Mouse (Mus musculus) kidney, adult 18-20 months (tissue): ENCODE data around the gene Pard6a.
A peak's percentile ranks its signal among the peaks of the same experiment; 100 is the strongest.

Experiments
- DNase-seq: peaks from one replicate; pipeline ENCODE4 v3.0.0; 2021

Gene Pard6a

DNA sequence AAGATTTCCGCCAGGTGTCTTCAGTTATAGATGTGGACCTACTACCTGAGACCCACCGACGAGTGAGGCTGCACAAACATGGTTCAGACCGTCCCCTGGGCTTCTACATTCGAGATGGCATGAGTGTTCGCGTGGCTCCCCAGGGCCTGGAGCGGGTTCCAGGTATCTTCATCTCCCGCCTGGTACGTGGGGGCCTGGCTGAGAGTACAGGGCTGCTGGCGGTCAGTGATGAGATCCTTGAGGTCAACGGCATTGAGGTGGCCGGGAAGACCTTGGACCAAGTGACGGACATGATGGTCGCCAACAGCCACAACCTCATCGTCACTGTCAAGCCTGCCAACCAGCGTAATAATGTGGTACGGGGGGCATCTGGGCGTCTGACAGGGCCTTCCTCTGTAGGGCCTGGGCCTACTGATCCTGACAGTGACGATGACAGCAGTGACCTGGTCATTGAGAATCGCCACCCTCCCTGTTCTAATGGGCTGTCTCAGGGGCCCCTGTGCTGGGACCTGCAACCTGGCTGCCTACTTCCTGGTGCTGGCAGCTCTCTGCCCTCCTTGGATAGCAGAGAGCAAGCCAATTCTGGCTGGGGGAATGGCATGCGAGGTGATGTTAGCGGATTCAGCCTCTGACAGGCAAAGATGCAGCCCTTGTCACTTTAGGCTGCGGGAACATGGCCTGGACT lies 1.9 kb downstream of the Pard6a start:
- DNase-seq, result no peak

DNA sequence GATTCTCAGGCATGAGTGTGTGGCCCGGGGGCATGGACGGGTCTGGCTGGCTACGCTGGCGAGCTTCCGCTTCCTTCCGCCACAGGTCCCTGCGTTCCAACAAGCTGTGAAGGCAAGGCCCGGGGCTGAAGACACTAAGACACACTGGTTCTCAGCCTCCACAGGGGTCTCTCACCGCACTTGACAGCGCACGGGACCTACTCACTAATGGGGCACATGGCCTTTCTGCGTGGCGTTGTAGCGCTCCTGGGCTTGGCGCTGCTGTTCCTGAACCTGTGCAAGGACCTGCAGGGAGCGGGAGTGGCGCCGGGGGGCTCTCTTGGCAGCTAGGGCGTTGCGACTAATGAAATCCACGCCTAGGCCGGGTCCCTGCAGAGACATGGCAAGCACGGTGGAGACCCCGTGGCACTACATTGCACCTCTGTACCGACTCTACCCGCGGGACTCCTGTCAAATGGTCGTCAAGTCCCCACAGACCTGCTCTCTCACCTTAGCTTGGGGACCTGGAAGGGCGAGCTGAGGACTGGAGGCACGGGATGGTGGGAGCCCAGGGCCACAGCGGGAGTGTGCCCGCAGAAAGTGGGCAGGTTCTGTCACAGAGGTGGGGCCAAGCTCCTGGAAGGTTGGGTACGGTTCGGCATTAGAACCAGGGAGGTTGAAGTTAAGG lies 3.3 kb downstream of the Pard6a start:
- DNase-seq, result no peak

DNA sequence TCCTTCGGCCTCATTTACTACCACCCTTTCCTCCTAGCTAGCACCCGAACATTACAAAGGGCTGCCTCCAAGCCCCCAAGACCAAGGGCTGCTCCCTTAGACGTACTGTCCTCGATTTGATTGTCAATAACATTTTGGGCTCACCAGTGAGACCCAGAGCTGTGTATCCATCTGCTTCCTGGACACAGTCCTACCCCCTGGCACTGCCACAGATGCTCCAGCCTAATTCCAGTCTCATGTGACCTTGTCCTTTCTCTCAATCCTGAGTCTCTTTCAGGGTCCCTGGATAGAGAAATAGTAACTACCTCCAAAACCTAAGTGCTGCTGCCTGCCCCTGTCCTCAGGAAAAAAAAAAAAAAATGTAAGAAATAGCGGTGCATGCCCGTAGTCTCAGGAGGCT lies 4.0 kb downstream of the Pard6a start:
- no peak for DNase-seq

DNA sequence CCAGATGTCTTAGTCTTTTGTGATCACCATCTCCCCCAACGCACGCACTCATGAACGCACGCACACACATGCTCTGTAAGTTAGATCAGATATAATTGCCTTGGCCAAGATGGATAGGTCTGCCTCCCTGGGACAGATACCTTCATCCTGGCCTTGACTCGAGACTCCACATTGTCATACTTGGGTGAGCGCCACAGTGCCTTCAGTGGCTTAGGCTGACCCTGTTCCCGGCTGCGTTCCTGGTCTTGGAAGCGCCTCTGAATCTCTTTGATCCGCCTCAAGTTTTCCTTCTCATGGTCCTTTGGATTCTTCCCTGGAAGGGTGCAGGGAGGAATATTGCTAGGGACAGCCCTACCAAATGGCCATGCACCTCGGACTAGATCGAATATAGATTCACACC lies 5.5 kb downstream of the Pard6a start:
- DNase-seq, result no peak

DNA sequence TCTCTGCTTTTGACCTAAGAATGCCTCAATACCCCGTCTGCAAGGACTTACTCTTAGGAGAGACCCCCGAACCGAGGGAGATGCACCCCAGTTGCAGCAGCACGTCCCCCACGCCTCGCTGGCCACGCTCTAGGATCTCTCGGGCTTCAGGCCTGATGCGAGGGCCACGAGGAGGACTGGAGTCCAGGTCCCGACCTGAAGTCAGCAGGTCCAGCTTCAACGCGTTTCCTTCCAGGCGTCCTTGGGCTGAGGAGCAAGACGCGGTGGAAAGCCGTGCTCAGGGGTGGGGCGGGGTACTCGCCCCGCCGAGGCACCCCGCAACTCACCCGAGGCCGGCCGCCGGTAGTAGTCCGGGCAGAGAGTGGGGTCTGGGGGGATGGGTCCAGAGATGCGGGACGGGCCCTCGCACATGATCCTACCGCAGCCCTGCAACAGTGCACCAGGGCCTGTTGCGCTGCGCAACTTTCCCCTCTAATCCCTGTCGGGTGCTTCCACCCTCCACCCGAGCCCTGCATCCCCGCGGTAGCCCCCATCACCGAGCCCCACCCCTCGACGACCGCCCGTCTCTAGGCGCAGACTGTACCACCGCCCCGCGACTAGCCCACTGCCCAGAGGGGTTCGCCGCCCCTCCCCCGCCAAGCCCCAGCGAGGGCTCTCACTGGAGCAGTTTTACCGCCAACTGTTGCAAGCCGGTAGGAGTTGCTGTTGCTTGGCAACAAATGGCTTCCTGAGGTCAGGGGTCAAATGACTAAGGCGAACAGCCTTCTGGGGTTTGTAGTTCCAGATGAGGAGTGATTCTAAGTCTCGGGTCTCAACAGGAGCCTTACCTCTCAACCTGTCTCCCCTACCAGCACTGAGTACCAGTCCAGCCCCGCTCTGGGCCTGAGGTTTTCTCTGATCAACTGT lies 6.8 kb downstream of the Pard6a start, which contains the start of the genes 4933405L10Rik and Enkd1:
TSS of gene 4933405L10Rik (plus strand) at position 158 of the 906 bp plus-strand sequence.
TSS of gene Enkd1 (minus strand) at position 713 of the 906 bp plus-strand sequence.
- DNase-seq, result peak; percentile 88

DNA sequence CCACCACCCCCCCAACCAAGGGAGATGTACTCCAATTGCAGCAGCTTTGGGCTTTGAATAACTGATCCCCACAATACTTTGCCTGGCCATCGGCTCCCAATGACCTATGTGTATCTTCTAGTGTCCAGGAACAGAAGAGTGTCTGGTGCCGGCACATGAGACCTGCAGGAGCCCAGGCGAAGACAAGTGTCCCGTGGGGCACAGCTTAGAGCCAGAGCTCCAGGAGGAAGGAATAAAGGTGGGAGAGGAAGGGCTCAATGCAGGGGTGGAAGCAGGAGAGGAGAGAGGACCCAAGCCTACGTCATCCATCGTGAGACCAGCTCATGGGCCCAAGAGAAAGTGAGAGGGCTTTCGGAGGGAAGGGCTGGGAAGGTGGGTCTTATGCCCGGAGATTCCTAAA lies 7.7 kb downstream of the Pard6a start:
- no peak for DNase-seq

DNA sequence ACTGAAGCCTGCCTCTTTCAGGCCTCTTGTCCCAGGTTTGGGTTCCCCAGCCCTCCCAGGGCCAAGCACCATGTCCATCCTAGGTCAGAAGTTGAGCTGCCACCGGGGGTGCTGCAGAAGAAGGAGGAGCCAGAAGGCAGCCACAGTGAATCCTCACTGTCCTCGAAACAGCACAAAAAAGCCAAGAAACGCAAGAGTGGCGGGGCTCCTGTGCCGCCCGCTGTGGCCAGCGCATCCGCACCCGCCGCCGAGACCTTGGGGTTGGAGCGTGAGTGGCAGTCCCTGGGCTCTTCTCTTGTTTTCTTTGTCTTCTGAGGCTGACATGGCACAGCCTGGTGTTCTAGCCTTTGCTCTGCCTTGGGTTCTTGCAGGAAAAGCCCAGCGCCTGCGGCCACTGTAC lies 8.4 kb downstream of the Pard6a start:
- DNase-seq, result no peak

DNA sequence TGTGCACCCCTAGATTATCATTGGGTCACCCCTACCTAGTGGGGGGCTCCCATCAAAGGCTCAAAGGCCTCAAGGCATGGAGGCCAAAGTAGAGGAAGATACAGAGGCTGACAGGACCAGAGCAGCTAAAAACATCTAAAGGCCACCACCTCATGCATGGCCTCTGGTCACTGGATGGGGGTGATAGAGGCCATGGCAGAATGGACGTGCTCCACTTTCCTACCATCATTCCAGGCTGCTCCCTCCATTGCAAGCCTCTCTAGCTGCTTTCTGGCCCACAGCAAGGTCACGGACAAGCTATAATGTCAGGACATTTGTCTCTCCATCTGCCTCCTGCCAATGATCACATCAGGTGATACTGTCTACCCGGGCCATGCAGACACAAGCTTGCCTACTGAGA lies 11.3 kb downstream of the Pard6a start:
- no peak for DNase-seq

DNA sequence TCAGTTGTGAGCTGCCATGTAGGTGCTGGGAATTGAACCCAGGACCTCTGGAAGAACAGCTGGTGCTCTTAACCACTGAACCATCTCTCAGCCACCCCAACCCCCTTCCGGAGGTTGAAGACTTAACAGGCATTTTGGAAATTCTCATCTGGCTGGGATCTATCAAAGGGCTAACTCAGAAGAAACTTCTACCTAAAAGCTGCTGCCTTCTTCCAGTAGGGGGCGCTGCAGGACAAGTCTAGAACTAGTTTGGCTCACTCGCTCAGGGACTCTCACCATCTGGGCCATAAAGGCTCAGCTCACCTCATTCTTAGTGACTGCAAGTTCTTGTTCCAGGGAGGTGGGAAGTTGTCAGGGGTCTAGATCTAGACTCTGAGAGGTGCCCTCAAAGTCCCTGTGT lies 13.2 kb downstream of the Pard6a start:
- DNase-seq, result peak; percentile 89

DNA sequence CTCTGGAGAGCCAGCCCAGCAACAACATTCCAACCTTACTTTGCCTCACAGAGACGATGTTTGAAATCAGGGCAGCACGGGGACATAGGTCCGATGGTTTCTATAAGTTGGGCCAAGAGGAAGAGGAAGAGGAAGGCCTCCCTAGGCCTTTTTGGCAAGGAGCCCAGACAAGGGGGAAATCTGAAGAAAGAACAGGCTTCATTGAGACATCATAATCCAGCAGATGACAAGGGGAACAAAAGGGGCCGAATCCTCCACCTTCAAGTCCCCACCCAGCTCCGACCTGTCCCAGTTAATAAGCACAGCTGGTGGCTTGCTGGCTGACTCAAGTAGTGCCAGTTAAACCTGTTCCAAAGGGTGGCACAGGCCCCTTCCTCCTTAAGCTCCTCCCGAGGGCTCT lies 14.1 kb downstream of the Pard6a start:
- DNase-seq, result no peak

DNA sequence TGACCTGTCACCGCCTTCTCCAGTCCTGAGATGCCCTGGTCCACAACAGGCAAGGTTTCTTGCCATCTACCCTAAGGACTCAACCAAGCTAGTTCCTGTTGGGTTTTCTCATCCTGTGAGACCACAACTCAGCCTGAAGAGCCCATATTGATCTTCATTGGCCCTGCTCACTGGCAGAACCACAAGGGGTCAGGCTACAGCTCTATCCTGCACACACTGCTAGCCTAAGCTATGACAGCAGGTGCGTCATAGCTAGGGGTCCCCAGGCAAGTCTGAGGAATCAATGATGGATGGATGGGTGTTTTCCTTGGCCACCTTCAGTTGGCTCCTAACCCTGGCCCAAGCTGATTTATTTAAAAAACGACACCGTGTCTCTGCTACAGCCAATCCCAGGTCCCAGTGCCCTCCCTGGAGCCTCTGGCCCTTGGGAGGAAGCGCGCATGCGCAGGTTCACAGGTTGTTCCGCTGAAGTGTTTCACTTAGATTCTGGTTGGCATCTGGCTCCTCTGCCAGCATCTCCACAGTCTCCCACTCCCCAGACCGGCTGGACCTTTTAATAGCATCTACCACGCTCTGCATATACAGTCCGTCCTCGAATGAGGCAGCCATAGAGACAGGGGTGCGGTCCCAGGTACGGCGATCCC lies 15.5 kb downstream of the Pard6a start:
- DNase-seq, result no peak

DNA sequence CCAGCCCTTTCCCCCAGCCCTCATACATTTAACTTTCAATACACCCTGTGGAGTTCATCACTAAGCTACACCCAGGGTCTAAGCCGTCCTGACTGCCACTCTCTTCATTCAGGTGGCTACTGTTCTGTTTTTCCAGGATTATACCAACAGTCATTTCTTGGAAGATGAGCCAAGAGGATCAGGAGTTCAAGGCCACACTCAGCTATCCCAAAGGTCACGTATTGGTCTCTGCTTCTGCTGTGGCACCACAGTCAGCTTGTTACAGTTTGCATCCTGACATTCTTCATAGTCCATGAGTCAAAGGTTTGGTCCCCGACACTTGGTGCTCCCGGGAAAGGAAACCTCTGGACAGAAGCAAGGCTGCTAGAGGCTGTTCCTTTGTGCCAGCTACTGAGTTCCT lies 18.7 kb downstream of the Pard6a start:
- no peak for DNase-seq

DNA sequence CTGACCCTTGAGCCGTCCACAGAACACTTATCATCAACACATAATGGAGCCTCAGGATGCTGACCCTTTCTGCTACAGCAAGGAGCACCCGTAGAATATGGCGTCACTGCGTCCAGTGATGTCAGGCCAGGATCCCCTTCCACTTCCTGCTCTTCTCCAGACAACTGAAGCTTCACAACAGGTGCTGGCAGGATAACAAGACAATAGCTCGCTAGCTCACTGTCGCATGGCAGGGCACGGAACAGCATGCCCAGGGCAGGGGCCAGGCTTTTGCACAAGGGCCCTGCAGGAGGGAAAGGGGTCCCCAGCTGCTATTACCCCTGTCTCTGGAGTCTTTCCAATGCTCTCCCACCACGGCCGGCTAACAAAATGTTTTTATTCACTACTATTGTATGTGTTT lies 21.9 kb downstream of the Pard6a start:
- no peak for DNase-seq

DNA sequence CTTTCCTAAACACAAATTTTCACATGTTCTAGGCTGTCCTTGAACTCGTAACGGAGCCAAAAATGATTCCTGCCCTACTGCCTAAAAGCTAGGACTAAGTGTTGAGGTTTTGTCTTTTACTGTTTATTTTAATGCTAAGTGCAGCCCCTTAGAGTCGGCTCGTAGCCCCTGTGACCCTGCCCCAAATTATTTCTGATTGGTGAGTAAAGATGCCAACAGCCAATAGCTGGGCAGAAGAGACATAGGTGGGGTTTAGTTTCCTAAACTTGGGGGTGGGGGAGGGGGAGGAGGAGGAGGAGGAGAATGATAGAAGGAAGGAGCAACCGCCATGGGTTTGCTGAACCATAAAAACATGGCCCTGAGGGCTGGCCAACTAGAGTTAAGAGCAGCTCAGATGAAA lies 24.8 kb downstream of the Pard6a start:
- no peak for DNase-seq

DNA sequence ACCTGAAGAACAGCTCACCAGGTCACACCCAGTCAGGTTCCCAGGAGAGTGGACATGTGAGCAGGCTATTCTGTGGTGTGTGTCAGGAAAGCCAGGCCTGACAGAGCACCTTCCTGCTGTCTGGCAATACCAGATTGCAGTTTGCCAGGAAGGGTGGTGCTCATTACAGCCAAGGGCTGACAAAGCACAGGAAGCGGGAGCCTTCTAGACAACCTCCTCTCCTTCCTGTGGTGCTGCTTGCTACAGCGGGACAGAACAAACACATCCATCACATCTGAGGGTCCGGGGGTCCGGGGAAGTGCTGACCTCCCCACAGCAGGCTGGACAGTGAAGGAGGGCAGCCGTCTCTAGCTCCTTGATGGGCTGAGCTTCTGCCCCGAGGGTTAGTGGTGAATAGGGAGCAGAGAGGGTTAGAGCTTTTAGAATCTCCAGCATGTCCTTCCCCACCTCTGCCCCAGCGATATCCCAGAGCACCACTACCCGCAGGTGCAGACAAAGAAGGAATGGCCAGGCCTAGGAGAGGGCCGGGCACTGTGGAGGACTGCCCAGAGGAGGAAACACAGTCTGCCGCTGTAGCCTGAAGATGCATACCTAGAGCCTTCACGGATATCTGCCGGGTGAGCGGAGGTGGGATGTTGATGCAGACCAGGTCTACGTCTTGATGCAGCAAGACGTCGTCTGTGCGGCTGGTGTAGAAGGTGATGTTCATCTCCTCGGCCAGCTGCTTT lies 26.6 kb downstream of the Pard6a start:
- DNase-seq, result peak; percentile 49

DNA sequence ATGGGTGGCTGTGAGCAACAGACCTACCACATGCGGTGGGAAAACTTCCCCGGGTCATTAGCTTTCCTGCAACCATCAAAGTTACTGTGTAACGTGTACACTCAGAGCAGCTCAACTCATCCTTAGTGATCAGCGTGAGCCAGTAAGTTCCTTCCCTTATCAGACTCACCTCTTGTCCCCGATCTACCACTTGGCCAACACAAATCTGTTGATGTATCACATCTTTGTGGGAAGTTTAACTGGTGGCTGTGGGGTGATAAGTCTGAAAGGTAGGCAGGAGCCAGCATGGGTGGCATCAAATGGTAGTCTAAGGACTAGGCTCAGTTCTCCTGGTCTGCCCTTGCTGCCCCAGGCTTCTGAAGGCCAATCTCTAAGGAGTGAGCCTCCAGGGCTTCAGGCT lies 31.2 kb downstream of the Pard6a start:
- no peak for DNase-seq

DNA sequence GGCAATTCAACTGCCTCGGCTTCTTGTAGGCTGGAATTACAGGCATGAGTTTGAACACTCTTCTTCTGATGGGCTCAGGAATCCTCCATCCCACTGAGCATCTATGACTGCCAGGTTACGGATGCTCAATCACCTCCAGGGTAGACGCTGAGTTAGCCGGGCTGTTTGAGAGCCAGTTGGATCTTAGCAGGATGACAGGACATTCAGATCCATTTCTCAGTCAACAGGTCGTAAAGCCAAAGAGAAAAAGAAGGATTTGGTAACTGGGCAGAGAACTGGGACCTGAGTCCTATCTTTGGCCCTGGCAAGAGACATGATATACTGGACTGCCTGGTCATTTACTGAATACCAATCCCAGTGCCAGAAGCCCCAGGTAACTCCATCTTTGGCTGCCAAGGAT lies 38.3 kb downstream of the Pard6a start:
- no peak for DNase-seq

DNA sequence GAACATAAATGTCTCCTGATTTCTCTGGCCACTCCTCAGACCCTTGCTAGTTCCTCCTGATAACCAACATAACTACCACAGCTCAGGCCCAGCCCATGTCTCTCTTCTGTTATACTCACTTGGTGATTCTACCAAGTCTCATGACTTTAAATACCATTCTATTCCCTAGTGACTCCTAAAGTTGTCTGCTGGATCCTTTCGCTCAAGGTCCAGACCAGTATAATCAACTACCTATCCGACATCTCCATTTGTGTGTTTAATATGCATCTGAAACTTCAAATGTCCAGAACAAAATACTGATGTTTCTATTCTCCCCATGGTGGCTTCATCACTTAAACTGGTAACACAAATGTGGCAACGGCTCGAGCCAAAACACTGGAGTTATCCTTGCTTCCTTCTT lies 42.4 kb downstream of the Pard6a start:
- DNase-seq, result no peak

DNA sequence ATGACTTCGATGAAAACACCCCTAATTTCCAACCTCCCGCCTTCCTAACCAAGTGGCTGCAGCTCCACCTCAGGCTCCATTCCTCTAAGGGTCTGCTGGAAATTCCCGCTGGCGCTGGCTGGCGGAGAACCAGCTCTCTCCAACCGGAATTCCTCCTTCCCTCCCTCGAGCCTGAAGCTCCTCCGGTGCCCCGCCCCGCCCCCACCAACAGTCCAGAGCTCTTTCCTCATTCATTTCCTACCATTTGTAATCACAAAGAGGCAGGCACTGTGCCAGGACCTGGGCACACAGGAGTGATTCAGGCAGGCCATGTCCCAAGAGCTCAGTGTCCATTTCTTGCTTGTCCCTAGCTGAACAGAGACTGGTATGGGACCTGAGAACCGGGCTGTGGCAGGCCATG lies 49.7 kb downstream of the Pard6a start:
- peak; percentile 83 for DNase-seq
